Mouse (Mus musculus) intestine, embryonic 16.5 days (tissue): ENCODE data around the gene Aldoart2. TPM values are rescaled to one million over a fixed set of nuclear protein-coding genes. Genes with fewer than 3 reads are reported as not detected.
A peak's percentile ranks its signal among the peaks of the same experiment; 100 is the strongest.
"Not testable (repeated sequence)": the region's sequence is repeated elsewhere in the genome, so short reads cannot be mapped to it uniquely, and the experiment has no call there.

Experiments
- ATAC-seq: fragments of 200-750 bp; cut with Nextera tagmentation; 2 replicates; pipeline ENCODE4 v1.8.0; 2017; ENCODE audit warnings: moderate TSS enrichment, moderate library complexity
- H3K27ac ChIP-seq: fragments of 300-500 bp; sonication (generic); 2 replicates; pipeline ENCODE4 v1.5.1; 2014; ENCODE audit warnings: mild to moderate bottlenecking, low read length
- H3K27me3 ChIP-seq: fragments of 300-500 bp; sonication (generic); replicated peaks from 2 replicates; pipeline ENCODE4 v1.6.1; 2014; ENCODE audit warnings: low read length, control low read depth, mixed read lengths; ENCODE audit not compliant: control insufficient read depth, insufficient read depth
- H3K36me3 ChIP-seq: fragments of 300-500 bp; sonication (generic); 2 replicates; pipeline ENCODE4 v1.6.1; 2014; ENCODE audit warnings: low read length, control low read depth; ENCODE audit not compliant: control insufficient read depth, insufficient read depth
- H3K4me1 ChIP-seq: fragments of 300-500 bp; sonication (generic); 2 replicates; pipeline ENCODE4 v1.6.1; 2014; ENCODE audit warnings: low read length, control low read depth, mixed read lengths; ENCODE audit not compliant: control insufficient read depth, insufficient read depth
- H3K4me2 ChIP-seq: fragments of 300-500 bp; sonication (generic); 2 replicates; pipeline ENCODE4 v1.6.1; 2014; ENCODE audit warnings: low read depth, low read length, control low read depth
- H3K4me3 ChIP-seq: fragments of 300-500 bp; sonication (generic); 2 replicates; pipeline ENCODE4 v1.5.1; 2014; ENCODE audit warnings: mild to moderate bottlenecking, low read length
- H3K9ac ChIP-seq: fragments of 300-500 bp; sonication (generic); 2 replicates; pipeline ENCODE4 v1.6.1; 2014; ENCODE audit warnings: low read depth, low read length
- H3K9me3 ChIP-seq: fragments of 300-500 bp; sonication (generic); 2 replicates; pipeline ENCODE4 v1.6.1; 2016; ENCODE audit warnings: low read length, control low read depth; ENCODE audit not compliant: control insufficient read depth
- WGBS: fragments of 180-500 bp; shearing (Covaris S2); extraction: QIAGEN DNeasy Blood & Tissue Kit; methylation state at CpG from one replicate; pipeline ENCODE4 v1.1.7; 2014; 5-methylcytosine and 5-hydroxymethylcytosine counted together
- polyA plus RNA-seq: library from polyadenylated mRNA; unstranded; fragments of >200 nt; fragmentation: Nextera tagmentation; extraction: Ambion mirVana; gene quantifications from 2 replicates; pipeline ENCODE4 v1.2.1, GENCODE M21; 2015

The Aldoart2 gene
- polyA plus RNA-seq, 1 experiment from 2014 or later = not detected

GRCm38 (mm10) chr12:55571181-55571580 is 6.1 kb downstream of the Aldoart2 start:
- Histone ChIP-seq H3K27ac (no peak overlapping the region), H3K27me3 (no peaks in the 10 kb centered on the region), H3K4me1 (no peaks in the 10 kb centered on the region), H3K36me3 (no peaks in the 10 kb centered on the region), H3K4me2 (no peak overlapping the region), H3K4me3 (no peak overlapping the region), H3K9ac (no peak overlapping the region), H3K9me3 (no peaks in the 10 kb centered on the region)
- WGBS = 78% methylated on average over 11 of the region's 11 CpGs
- no peak for ATAC-seq

GRCm38 (mm10) chr12:55571661-55572060 is 6.6 kb downstream of the Aldoart2 start:
- Histone ChIP-seq H3K4me2 (no peak overlapping the region), H3K4me3 (no peak overlapping the region)
- 83% methylated on average over 10 of the region's 10 CpGs for WGBS

GRCm38 (mm10) chr12:55573089-55573488 is 8.1 kb downstream of the Aldoart2 start:
- H3K4me2 ChIP-seq = no peak overlapping the region
- no peak overlapping the region for H3K27ac ChIP-seq
- H3K9me3 ChIP-seq = no peaks in the 10 kb centered on the region
- no peaks in the 10 kb centered on the region for H3K27me3 ChIP-seq
- H3K9ac ChIP-seq = no peak overlapping the region
- no peak overlapping the region for H3K4me3 ChIP-seq
- ATAC-seq = no peak
- H3K36me3 ChIP-seq = no peaks in the 10 kb centered on the region
- H3K4me1 ChIP-seq = no peaks in the 10 kb centered on the region

More at GRCm38 (mm10) chr12:55571661-55572060, 6.6 kb downstream of the Aldoart2 start:
- no peak overlapping the region for H3K27ac ChIP-seq
- H3K9ac ChIP-seq = no peak overlapping the region
- no peaks in the 10 kb centered on the region for H3K36me3 ChIP-seq
- ATAC-seq = no peak
- no peaks in the 10 kb centered on the region for H3K9me3 ChIP-seq
- no peaks in the 10 kb centered on the region for H3K27me3 ChIP-seq
- no peaks in the 10 kb centered on the region for H3K4me1 ChIP-seq

- H3K27ac ChIP-seq = no peak overlapping the region
- H3K4me2 ChIP-seq = no peak overlapping the region
- no peak overlapping the region for H3K9ac ChIP-seq
- H3K4me3 ChIP-seq = no peak overlapping the region
- no peaks in the 10 kb centered on the region for H3K27me3 ChIP-seq
- no peak for ATAC-seq
- no peaks in the 10 kb centered on the region for H3K9me3 ChIP-seq
- H3K36me3 ChIP-seq = no peaks in the 10 kb centered on the region
- 11% methylated on average over 6 of the region's 6 CpGs for WGBS
- H3K4me1 ChIP-seq = no peaks in the 10 kb centered on the region
These were observed 8.8 kb downstream of the Aldoart2 start for GRCm38 (mm10) chr12:55573794-55574193.

- not testable (repeated sequence) for H3K9ac ChIP-seq, H3K27ac ChIP-seq, H3K36me3 ChIP-seq, H3K27me3 ChIP-seq, H3K4me2 ChIP-seq, H3K4me1 ChIP-seq, H3K4me3 ChIP-seq, ATAC-seq, H3K9me3 ChIP-seq
- WGBS = 59% methylated on average over 9 of the region's 9 CpGs
These were observed 21.9 kb downstream of the Aldoart2 start for GRCm38 (mm10) chr12:55586936-55587335.

GRCm38 (mm10) chr12:55598537-55598886 is 33.5 kb downstream of the Aldoart2 start:
- H3K4me3 ChIP-seq = peak overlapping the region; percentile 53; the same call in 1 of the 2 replicates
- ATAC-seq = no peak
- peaks cover 35% of the 10 kb centered on the region for H3K27me3 ChIP-seq
- no peak overlapping the region for H3K27ac ChIP-seq
- no peaks in the 10 kb centered on the region for H3K9me3 ChIP-seq
- H3K4me1 ChIP-seq = peaks cover 17% of the 10 kb centered on the region
- peak overlapping the region; percentile 93 for H3K4me2 ChIP-seq
- no peaks in the 10 kb centered on the region for H3K36me3 ChIP-seq
- H3K9ac ChIP-seq = no peak overlapping the region
- 6% methylated on average over 7 of the region's 7 CpGs for WGBS

- under 1% methylated on average over 77 of the region's 77 CpGs for whole genome bisulfite sequencing
- H3K36me3 ChIP-seq = no peaks in the 10 kb centered on the region
- peaks cover 17% of the 10 kb centered on the region for H3K4me1 ChIP-seq
- peaks cover 35% of the 10 kb centered on the region for H3K27me3 ChIP-seq
- peak within 1 kb of the TSS; percentile 93 for H3K4me2 ChIP-seq
- no peak within 1 kb of the TSS for H3K9ac ChIP-seq
- H3K9me3 ChIP-seq = no peaks in the 10 kb centered on the region
- no peak within 1 kb of the TSS for H3K27ac ChIP-seq
- peak; percentile 73 for ATAC-seq
- H3K4me3 ChIP-seq = peak within 1 kb of the TSS; percentile 53
These were observed 34.0 kb downstream of the Aldoart2 start, which contains the start of gene Insm2 for GRCm38 (mm10) chr12:55598887-55599561. Gene Insm2 (plus strand): TSS chr12:55599427.

GRCm38 (mm10) chr12:55599639-55600502 is 34.8 kb downstream of the Aldoart2 start:
- Histone ChIP-seq H3K9me3 (no peaks in the 10 kb centered on the region), H3K4me2 (peak overlapping the region; percentile 93), H3K9ac (no peak overlapping the region), H3K4me1 (peaks cover 17% of the 10 kb centered on the region), H3K4me3 (peak overlapping the region; percentile 53), H3K27ac (no peak overlapping the region), H3K36me3 (no peaks in the 10 kb centered on the region), H3K27me3 (peaks cover 35% of the 10 kb centered on the region)
- 1% methylated on average over 90 of the region's 109 CpGs for WGBS
- ATAC-seq = peak; percentile 90

GRCm38 (mm10) chr12:55600503-55600994 is 35.5 kb downstream of the Aldoart2 start:
- H3K27ac ChIP-seq = no peak overlapping the region
- peak overlapping the region; percentile 93 for H3K4me2 ChIP-seq
- no peak; the same call in 1 of the 2 replicates for ATAC-seq
- H3K9me3 ChIP-seq = no peaks in the 10 kb centered on the region
- 4% methylated on average over 42 of the region's 42 CpGs for WGBS
- no peaks in the 10 kb centered on the region for H3K36me3 ChIP-seq
- H3K4me1 ChIP-seq = peaks cover 17% of the 10 kb centered on the region
- H3K4me3 ChIP-seq = 0 out of 2 replicates have a peak overlapping the region, but pooled peaks have one; percentile 9
- no peak overlapping the region for H3K9ac ChIP-seq
- peaks cover 35% of the 10 kb centered on the region for H3K27me3 ChIP-seq
